15 mouse cellular contexts compared by ENCODE assay signal in the genomic region with DNA sequence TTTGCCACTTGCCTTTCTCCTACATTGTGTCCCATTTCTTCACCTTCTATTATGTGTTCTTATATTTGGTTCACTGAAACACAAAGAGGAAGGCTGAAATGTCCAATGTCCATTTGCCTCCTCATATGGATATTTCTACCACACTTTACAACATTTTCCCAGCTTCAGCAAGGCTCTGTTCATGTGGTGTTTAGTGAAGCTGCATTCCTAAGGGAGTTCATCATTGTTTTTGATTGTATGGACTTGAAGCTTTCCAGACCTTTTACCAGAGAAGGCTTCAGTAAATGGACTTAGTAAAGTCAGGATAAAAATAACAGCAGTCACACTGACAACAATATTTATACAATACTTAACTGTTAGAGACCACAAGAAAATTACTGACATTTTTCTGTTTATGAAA.
DNase-seq lines count a peak whose midpoint lies in the region; ATAC-seq and TF ChIP-seq lines count a peak whose summit lies in the region.
"Had no signal": no experiment of that assay in that cellular context is flagged by ENCODE, and none has a peak within 500 bp of the region (broad histone marks: within the 10 kb centered on the region; RNA-seq: fewer than 3 reads in every experiment).

No protein-coding gene starts in this region.

- no peak overlapping the region for H3K4me2 ChIP-seq in heart, embryonic 14.5 days (ENCODE audit: low read length)
- no peak overlapping the region for H3K4me2 ChIP-seq in embryonic facial prominence, embryonic 14.5 days (ENCODE audit: low read depth, low read length)
- peak overlapping the region; percentile 7 for H3K4me2 ChIP-seq in myocyte (ENCODE audit: low read depth)
- H3K4me2 ChIP-seq: liver, embryonic 13.5 days; neural tube, embryonic 15.5 days had no signal

- H3K9me3 ChIP-seq in heart, embryonic 14.5 days (ENCODE audit: control insufficient read depth, low read length), result peaks cover 3% of the 10 kb centered on the region; the same call in 1 of the 2 replicates
- H3K9me3 ChIP-seq in embryonic facial prominence, embryonic 14.5 days (ENCODE audit: control insufficient read depth, low read length), result no peaks in the 10 kb centered on the region
- H3K9me3 ChIP-seq: liver, embryonic 13.5 days; neural tube, embryonic 15.5 days had no signal

- H3K4me3 ChIP-seq in heart, embryonic 14.5 days (ENCODE audit: control insufficient read depth in 1 of 2, insufficient read depth in 1 of 2, low read depth in 1 of 2, low read length in 2 of 2), result no peak overlapping the region
- no peak overlapping the region for H3K4me3 ChIP-seq in embryonic facial prominence, embryonic 14.5 days (ENCODE audit: low read depth, low read length)
- no peak overlapping the region for H3K4me3 ChIP-seq in myocyte
- H3K4me3 ChIP-seq: left cerebral cortex, adult 2 months; liver, embryonic 13.5 days; neural tube, embryonic 15.5 days had no signal

- peak overlapping the region; percentile 53 to 76; a peak in 3 of 4 replicates for H3K27ac ChIP-seq in heart, embryonic 14.5 days (replicated peaks in 1 of 2; ENCODE audit: control insufficient read depth in 1 of 2, insufficient read depth in 1 of 2, low read depth in 2 of 2, low read length in 2 of 2)
- peak overlapping the region; percentile 61 for H3K27ac ChIP-seq in embryonic facial prominence, embryonic 14.5 days (replicated peaks; ENCODE audit: low read depth, low read length)
- H3K27ac ChIP-seq: left cerebral cortex, adult 2 months; liver, embryonic 13.5 days; neural tube, embryonic 15.5 days had no signal

- no peaks in the 10 kb centered on the region for H3K27me3 ChIP-seq in heart, embryonic 14.5 days (ENCODE audit: control insufficient read depth, insufficient read depth, low read length)
- no peaks in the 10 kb centered on the region for H3K27me3 ChIP-seq in embryonic facial prominence, embryonic 14.5 days (replicated peaks; ENCODE audit: control insufficient read depth, insufficient read depth, low read length)
- H3K27me3 ChIP-seq in myocyte (ENCODE audit: control insufficient read depth, insufficient read depth, insufficient read length), result no peaks in the 10 kb centered on the region
- H3K27me3 ChIP-seq: liver, embryonic 13.5 days; neural tube, embryonic 15.5 days had no signal

- no peak for ATAC-seq in heart, embryonic 14.5 days (ENCODE audit: insufficient number of reproducible peaks, insufficient read depth, low FRiP score, low read depth)
- peak; percentile 19; the same call in 1 of the 2 replicates for ATAC-seq in embryonic facial prominence, embryonic 14.5 days (ENCODE audit: low read depth)
- ATAC-seq: CD4-positive, CD25-positive, alpha-beta regulatory T cell, adult 4 months; forebrain, embryonic 16.5 days had no signal

- peaks cover 4 to 13% of the 10 kb centered on the region in 2 experiments for H3K4me1 ChIP-seq in heart, embryonic 14.5 days (ENCODE audit: control insufficient read depth in 2 of 2, insufficient read depth in 2 of 2, low read length in 2 of 2)
- H3K4me1 ChIP-seq in embryonic facial prominence, embryonic 14.5 days (ENCODE audit: control insufficient read depth, insufficient read depth, low read length), result peaks cover 16% of the 10 kb centered on the region; the same call in 1 of the 2 replicates
- H3K4me1 ChIP-seq: liver, embryonic 13.5 days; neural tube, embryonic 15.5 days had no signal

- DNase-seq in heart, postnatal 25 days (ENCODE audit: low spot score), result no peak
- DNase-seq in adipocyte (ENCODE audit: low spot score), result peak; percentile 57
- DNase-seq in embryonic facial prominence, embryonic 14.5 days (ENCODE audit: low spot score), result peak; percentile 71
- DNase-seq in cerebellum, adult 11-12 months, result no peak
- no peak for DNase-seq in frontal cortex, postnatal 14 days (ENCODE audit: low spot score in 2 of 2)
- DNase-seq: cerebellum, adult 2 months; kidney, adult 11 months; liver, embryonic 13.5 days; thymus, postnatal 36 days had no signal

- no peaks in the 10 kb centered on the region for H3K79me2 ChIP-seq in myocyte (ENCODE audit: control insufficient read depth, insufficient read depth)

- intact Hi-C loops in heart, postnatal 25 days (cut with DNase I), result no loop called here

- no peaks in the 10 kb centered on the region for H3K36me3 ChIP-seq in heart, embryonic 14.5 days (ENCODE audit: control insufficient read depth, insufficient read depth, low read length)
- H3K36me3 ChIP-seq in embryonic facial prominence, embryonic 14.5 days (ENCODE audit: control insufficient read depth, insufficient read depth, low read length), result no peaks in the 10 kb centered on the region
- H3K36me3 ChIP-seq in myocyte (ENCODE audit: control insufficient read depth, insufficient read depth), result no peaks in the 10 kb centered on the region
- H3K36me3 ChIP-seq: liver, embryonic 13.5 days; neural tube, embryonic 15.5 days had no signal

- TF ChIP-seq POLR2A in myocyte (IDR thresholded peaks at IDR 0.05; ENCODE audit: insufficient read length, low read depth), result no peak

- no peak overlapping the region for H3K9ac ChIP-seq in heart, embryonic 14.5 days (ENCODE audit: low read length)
- H3K9ac ChIP-seq in embryonic facial prominence, embryonic 14.5 days (ENCODE audit: low read depth, low read length), result no peak overlapping the region
- H3K9ac ChIP-seq: liver, embryonic 13.5 days; neural tube, embryonic 15.5 days had no signal

- H3ac ChIP-seq in myocyte (ENCODE audit: control insufficient read depth, insufficient read length), result no peak overlapping the region

TF ChIP-seq in myocyte, 11 proteins besides CTCF, POLR2A, EP300 and RAD21:
- TF ChIP-seq SRF (IDR thresholded peaks at IDR 0.05; ENCODE audit: control insufficient read depth, insufficient read length, low read depth) (no peak), CEBPB (IDR thresholded peaks at IDR 0.05; ENCODE audit: insufficient read depth, poor library complexity, severe bottlenecking) (no peak), E2F4 (IDR thresholded peaks at IDR 0.05; ENCODE audit: insufficient read depth) (no peak), MYOD1 (IDR thresholded peaks at IDR 0.05; ENCODE audit: control insufficient read depth in 1 of 3, insufficient read length in 2 of 3, low read depth in 2 of 3) (no peak), MYOG (IDR thresholded peaks at IDR 0.05; ENCODE audit: control insufficient read depth in 1 of 3, insufficient read depth in 1 of 3, insufficient read length in 2 of 3, low read depth in 2 of 3) (no peak), MAX (IDR thresholded peaks at IDR 0.05; ENCODE audit: low read depth) (no peak), POLR2AphosphoS2 (IDR thresholded peaks at IDR 0.05; ENCODE audit: insufficient read length, low read depth) (no peak), TCF12 (IDR thresholded peaks at IDR 0.05; ENCODE audit: insufficient read depth, poor library complexity, severe bottlenecking) (no peak), USF1 (IDR thresholded peaks at IDR 0.05; ENCODE audit: low read depth) (no peak), TCF3 (IDR thresholded peaks at IDR 0.05; ENCODE audit: insufficient read length, low read depth) (no peak), REST (IDR thresholded peaks at IDR 0.05; ENCODE audit: insufficient read depth, insufficient read length) (no peak)
TF ChIP-seq in myocyte: peak in this region for 0.

Comparison
In these comparisons a context has a peak if more than half of its experiments do, and no peak if none do; other contexts are left out.
1. DNase-seq: peak in adipocyte (single experiment) and embryonic facial prominence, embryonic 14.5 days (single experiment); none in heart, postnatal 25 days (single experiment), cerebellum, adult 11-12 months (single experiment) and frontal cortex, postnatal 14 days (0 of 2).